Comparison of ENCODE assay signal across 13 mouse cellular contexts in the genomic region with DNA sequence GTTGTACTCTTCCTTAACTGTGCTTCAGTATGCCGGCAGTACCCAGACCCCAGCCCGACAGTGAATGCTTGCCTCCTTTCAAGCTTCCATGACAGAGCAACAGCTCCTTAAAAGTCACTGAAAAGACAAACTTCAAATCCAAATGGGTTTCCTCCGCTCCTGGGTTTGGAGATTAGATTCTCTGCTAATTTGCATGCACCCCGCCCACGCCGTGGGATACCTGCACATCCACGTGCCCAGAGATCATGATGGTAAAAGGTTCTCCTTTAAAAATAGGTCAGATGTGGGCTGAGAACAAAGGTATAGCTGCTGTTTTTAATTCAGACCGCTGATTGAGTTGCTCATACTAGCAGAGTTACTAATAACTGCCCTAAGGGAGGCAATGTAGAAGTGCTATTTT.
DNase-seq lines count a peak whose midpoint lies in the region.
"Had no signal": no experiment of that assay in that cellular context is flagged by ENCODE, and none has a peak within 500 bp of the region (broad histone marks: within the 10 kb centered on the region; RNA-seq: fewer than 3 reads in every experiment).

No protein-coding gene starts in this region.

- DNase-seq in heart, adult 11 months = peak; percentile 63
- no peak for DNase-seq in heart, adult 18-20 months
- DNase-seq in left cerebral cortex, adult 9 months (ENCODE audit: low spot score in 2 of 2) = peak; percentile 20 to 73
- DNase-seq in left cerebral cortex, postnatal 4 days = no peak
- peak; percentile 55 for DNase-seq in right cerebral cortex, adult 18-20 months
- no peak for DNase-seq in right cerebral cortex, postnatal 14 days
- peak; percentile 38 for DNase-seq in telencephalon, adult 2 months (ENCODE audit: low read depth, low spot score)
- DNase-seq: adrenal gland, postnatal 10 days; cerebellum, adult 11-12 months; cerebellum, adult 9-10 months; cerebellum, postnatal 25 days; gastrocnemius, postnatal 14 days; heart, postnatal 36 days had no signal

- intact Hi-C loops in left cerebral cortex, postnatal 4 days (cut with DNase I) = no loop called here

Comparison
In these comparisons a context has a peak if more than half of its experiments do, and no peak if none do; other contexts are left out.
1. DNase-seq: peak in heart, adult 11 months (single experiment), left cerebral cortex, adult 9 months (2 of 2), right cerebral cortex, adult 18-20 months (single experiment) and telencephalon, adult 2 months (single experiment); none in heart, adult 18-20 months (0 of 2), left cerebral cortex, postnatal 4 days (single experiment) and right cerebral cortex, postnatal 14 days (single experiment).